In the genomic region with DNA sequence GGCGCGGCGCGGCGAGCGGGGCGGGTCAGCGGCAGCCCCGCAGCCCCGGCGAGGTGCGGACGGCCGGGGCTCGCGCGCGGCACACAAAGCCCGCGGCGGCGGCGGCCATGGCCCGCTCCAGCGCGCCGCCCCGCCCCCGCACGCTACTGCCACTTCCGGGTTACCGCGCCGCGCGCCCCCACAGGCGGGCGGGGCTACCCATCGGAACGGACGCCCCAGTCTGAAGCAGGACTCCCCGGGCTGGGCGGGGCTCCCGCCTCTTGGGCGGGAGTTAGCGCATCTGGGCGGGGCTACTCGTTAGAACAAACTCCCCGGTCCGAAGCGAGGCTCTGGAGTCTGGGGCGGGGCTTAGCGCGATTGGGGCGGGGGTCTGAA, we compare ENCODE assay signal across 8 mouse cellular contexts. TPM values are rescaled to one million over a fixed set of nuclear protein-coding genes. Genes with fewer than 3 reads are reported as not detected.
A peak's percentile ranks its signal among the peaks of the same experiment; 100 is the strongest.
DNase-seq lines count a peak whose midpoint lies in the region; ATAC-seq and TF ChIP-seq lines count a peak whose summit lies in the region.

No protein-coding gene starts in this region.

- H3K4me2 ChIP-seq in hindbrain, embryonic 15.5 days, result peak overlapping the region; percentile 97

- peaks cover 43% of the 10 kb centered on the region for H3K4me1 ChIP-seq in hindbrain, embryonic 15.5 days (replicated peaks)

- CTCF ChIA-PET in Patski (lab: Charles Lee), result interaction anchor here (5.6 kb wide), 1 partner anchor 63 kb away, joined by 26 read pairs; no protein-coding TSS in a partner anchor

- WGBS in hindbrain, embryonic 15.5 days, result under 1% methylated on average over 39 of the region's 55 CpGs

- no peaks in the 10 kb centered on the region for H3K36me3 ChIP-seq in hindbrain, embryonic 15.5 days

- POLR2A ChIA-PET in Patski (lab: Charles Lee), result interaction anchor here (1.7 kb wide), 1 partner anchor 66 kb away, joined by 4 read pairs; a partner anchor contains a TSS

- DNase-seq in Patski (ENCODE audit: low read depth, low spot score), result no peak
- DNase-seq in cerebellum, postnatal 14 days, result peak; percentile 92 to 96
- peak; percentile 74 to 85 for DNase-seq in frontal cortex, postnatal 25 days (ENCODE audit: low spot score in 2 of 2)
- DNase-seq in left cerebral cortex, adult 11 months (ENCODE audit: low spot score), result peak; percentile 87
- DNase-seq in lung, postnatal 4 days, result peak; percentile 96 to 97
- peak; percentile 87 for DNase-seq in retina, postnatal 7 days (ENCODE audit: low read depth, low spot score)
- DNase-seq in urinary bladder, adult 2 months (ENCODE audit: low spot score), result peak; percentile 80

- TF ChIP-seq CTCF in Patski (IDR thresholded peaks at IDR 0.05), result no peak

- H3K4me3 ChIP-seq in hindbrain, embryonic 15.5 days, result peak overlapping the region; percentile 97

- in situ Hi-C loops in Patski (cut with MboI; ENCODE audit: low pct_unique_long_range_greater_than_20kb), result no loop called here

- H3K27me3 ChIP-seq in Patski, result no peaks in the 10 kb centered on the region
- no peaks in the 10 kb centered on the region for H3K27me3 ChIP-seq in hindbrain, embryonic 15.5 days

- no peaks in the 10 kb centered on the region for H3K9me3 ChIP-seq in hindbrain, embryonic 15.5 days

- peak; percentile 85 for ATAC-seq in Patski
- ATAC-seq in hindbrain, embryonic 15.5 days (ENCODE audit: low FRiP score, low read depth), result peak; percentile 97

- peak overlapping the region; percentile 98 for H3K27ac ChIP-seq in hindbrain, embryonic 15.5 days (replicated peaks)

- peak overlapping the region; percentile 99 for H3K9ac ChIP-seq in hindbrain, embryonic 15.5 days

RNA-seq across cellular contexts. Expression of a gene that starts 0.3 kb away (rescaled TPM):
- 77.6 TPM for polyA plus RNA-seq in Patski (2021)
- 70.6 and 76.6 TPM in 2 replicates for polyA plus RNA-seq in hindbrain, embryonic 15.5 days (2015; fragmentation: Nextera tagmentation; extraction: Ambion mirVana)
- 28.6 and 32.6 TPM in 2 replicates for polyA plus RNA-seq in urinary bladder, adult 2 months (2012; rRNA removed)
